Mouse (Mus musculus) kidney, postnatal 0 days (tissue): ENCODE results near the gene Wdr90. TPM values are rescaled to one million over a fixed set of nuclear protein-coding genes. Genes with fewer than 3 reads are reported as not detected.
A peak's percentile ranks its signal among the peaks of the same experiment; 100 is the strongest.

ENCODE experiments used
- ATAC-seq: fragments of 200-750 bp; cut with Nextera tagmentation; replicated peaks from 2 replicates; pipeline ENCODE4 v1.8.0; 2017; ENCODE audit warnings: low read depth, moderate number of reproducible peaks, moderate TSS enrichment, moderate library complexity; ENCODE audit not compliant: low FRiP score
- DNase-seq: peaks from one replicate; pipeline ENCODE4 v3.0.0-alpha.2; 2016; ENCODE audit warnings: low spot score
- H3K27ac ChIP-seq: fragments of 300-500 bp; sonication (generic); 2 replicates; pipeline ENCODE4 v1.5.1; 2014; ENCODE audit warnings: mild to moderate bottlenecking
- H3K27me3 ChIP-seq: fragments of 300-500 bp; sonication (generic); 2 replicates; pipeline ENCODE4 v1.6.1; 2014; ENCODE audit warnings: low read length, mixed read lengths; ENCODE audit not compliant: insufficient read depth
- H3K36me3 ChIP-seq: fragments of 300-500 bp; sonication (generic); 2 replicates; pipeline ENCODE4 v1.6.1; 2014; ENCODE audit warnings: low read length, mixed read lengths; ENCODE audit not compliant: insufficient read depth
- H3K4me1 ChIP-seq: fragments of 300-500 bp; sonication (generic); replicated peaks from 2 replicates; pipeline ENCODE4 v1.6.1; 2014; ENCODE audit warnings: antibody characterized with exemption, low read length, mixed read lengths; ENCODE audit not compliant: insufficient read depth
- H3K4me2 ChIP-seq: fragments of 300-500 bp; sonication (generic); 2 replicates; pipeline ENCODE4 v1.6.1; 2014; ENCODE audit warnings: mild to moderate bottlenecking, low read length, moderate library complexity, mixed read lengths
- H3K4me3 ChIP-seq: fragments of 300-500 bp; sonication (generic); replicated peaks from 2 replicates; pipeline ENCODE4 v1.5.1; 2014; ENCODE audit warnings: low read depth, low read length
- H3K9ac ChIP-seq: fragments of 300-500 bp; sonication (generic); 2 replicates; pipeline ENCODE4 v1.6.1; 2014; ENCODE audit warnings: low read depth, low read length
- H3K9me3 ChIP-seq: fragments of 300-500 bp; sonication (generic); replicated peaks from 2 replicates; pipeline ENCODE4 v1.6.1; 2016; ENCODE audit warnings: low read length, inconsistent platforms, mixed read lengths
- CTCF ChIP-seq: IDR thresholded peaks from 2 replicates; pipeline ENCODE4 v1.5.1; 2016; ENCODE audit warnings: antibody characterized with exemption, low read depth, mild to moderate bottlenecking, moderate library complexity
- WGBS: fragments of 180-500 bp; shearing (Covaris S2); extraction: QIAGEN DNeasy Blood & Tissue Kit; methylation state at CpG from one replicate; pipeline ENCODE4 v1.1.7; 2014; 5-methylcytosine and 5-hydroxymethylcytosine counted together
- polyA plus RNA-seq: library from polyadenylated mRNA; unstranded; fragments of >200 nt; fragmentation: Nextera tagmentation; extraction: Ambion mirVana; gene quantifications from 2 replicates; pipeline ENCODE4 v1.2.1, GENCODE M21; 2015

The Wdr90 gene
- polyA plus RNA-seq, 1 experiment from 2014 or later, result 10.6 TPM

GRCm38 (mm10) chr17:25883268-25883667 is 22.0 kb upstream of the Wdr90 start:
- H3K36me3 ChIP-seq, result 0 out of 2 replicates have a peak, but pooled peaks cover 22% of the 10 kb centered on the region
- WGBS, result 87% methylated on average over 8 of the region's 8 CpGs
- H3K4me1 ChIP-seq, result 0 out of 2 replicates have a peak, but pooled peaks cover 8% of the 10 kb centered on the region
- H3K27ac ChIP-seq, result no peak overlapping the region
- H3K9ac ChIP-seq, result no peak overlapping the region
- no peak overlapping the region for H3K4me2 ChIP-seq
- H3K27me3 ChIP-seq, result no peaks in the 10 kb centered on the region
- DNase-seq (no peak), ATAC-seq (no peak)
- no peaks in the 10 kb centered on the region for H3K9me3 ChIP-seq
- no peak for TF ChIP-seq CTCF
- H3K4me3 ChIP-seq, result no peak overlapping the region

- Histone ChIP-seq H3K27me3 (no peaks in the 10 kb centered on the region), H3K36me3 (0 out of 2 replicates have a peak, but pooled peaks cover 26% of the 10 kb centered on the region), H3K4me2 (no peak overlapping the region), H3K9me3 (no peaks in the 10 kb centered on the region), H3K9ac (no peak overlapping the region), H3K4me1 (0 out of 2 replicates have a peak, but pooled peaks cover 8% of the 10 kb centered on the region), H3K27ac (no peak overlapping the region), H3K4me3 (no peak overlapping the region)
- ATAC-seq (no peak), DNase-seq (no peak)
- 36% methylated on average over 5 of the region's 5 CpGs for WGBS
- no peak for TF ChIP-seq CTCF
These were observed 21.0 kb upstream of the Wdr90 start for GRCm38 (mm10) chr17:25882306-25882705.

GRCm38 (mm10) chr17:25881691-25882090 is 20.4 kb upstream of the Wdr90 start:
- Histone ChIP-seq H3K9ac (no peak overlapping the region), H3K27me3 (no peaks in the 10 kb centered on the region), H3K9me3 (no peaks in the 10 kb centered on the region), H3K27ac (no peak overlapping the region), H3K36me3 (0 out of 2 replicates have a peak, but pooled peaks cover 26% of the 10 kb centered on the region), H3K4me1 (0 out of 2 replicates have a peak, but pooled peaks cover 8% of the 10 kb centered on the region), H3K4me2 (no peak overlapping the region), H3K4me3 (no peak overlapping the region)
- no peak for ATAC-seq
- DNase-seq, result no peak
- WGBS, result 27% methylated on average over 4 of the region's 4 CpGs
- no peak for TF ChIP-seq CTCF

GRCm38 (mm10) chr17:25880913-25881641 is 19.8 kb upstream of the Wdr90 start:
- H3K36me3 ChIP-seq, result 0 out of 2 replicates have a peak, but pooled peaks cover 26% of the 10 kb centered on the region
- no peak overlapping the region for H3K4me3 ChIP-seq
- H3K4me1 ChIP-seq, result peaks cover 14% of the 10 kb centered on the region
- WGBS, result 19% methylated on average over 5 of the region's 5 CpGs
- no peaks in the 10 kb centered on the region for H3K27me3 ChIP-seq
- no peak overlapping the region for H3K9ac ChIP-seq
- no peak for TF ChIP-seq CTCF
- no peak for DNase-seq
- H3K27ac ChIP-seq, result no peak overlapping the region
- H3K4me2 ChIP-seq, result no peak overlapping the region
- ATAC-seq, result no peak
- H3K9me3 ChIP-seq, result no peaks in the 10 kb centered on the region

- H3K27ac ChIP-seq, result no peak within 1 kb of the TSS
- WGBS, result 29% methylated on average over 5 of the region's 5 CpGs
- 0 out of 2 replicates have a peak, but pooled peaks cover 26% of the 10 kb centered on the region for H3K36me3 ChIP-seq
These were observed 19.1 kb upstream of the Wdr90 start, which contains the start of gene Wfikkn1 for GRCm38 (mm10) chr17:25880196-25880910. Wfikkn1 (minus strand) TSS chr17:25880858.

GRCm38 (mm10) chr17:25879750-25880149 is 18.4 kb upstream of the Wdr90 start:
- Histone ChIP-seq H3K4me3 (no peak overlapping the region), H3K4me2 (no peak overlapping the region), H3K9me3 (no peaks in the 10 kb centered on the region), H3K4me1 (peaks cover 17% of the 10 kb centered on the region), H3K27ac (no peak overlapping the region), H3K9ac (no peak overlapping the region), H3K27me3 (no peaks in the 10 kb centered on the region), H3K36me3 (0 out of 2 replicates have a peak, but pooled peaks cover 26% of the 10 kb centered on the region)
- 58% methylated on average over 8 of the region's 8 CpGs for WGBS
- DNase-seq (no peak), ATAC-seq (no peak)
- no peak for TF ChIP-seq CTCF

More at GRCm38 (mm10) chr17:25880196-25880910, 19.1 kb upstream of the Wdr90 start, which contains the start of gene Wfikkn1:
- no peaks in the 10 kb centered on the region for H3K27me3 ChIP-seq
- H3K4me2 ChIP-seq, result no peak within 1 kb of the TSS
- peak; percentile 22 for DNase-seq
- no peak within 1 kb of the TSS for H3K9ac ChIP-seq
- H3K9me3 ChIP-seq, result no peaks in the 10 kb centered on the region
- H3K4me3 ChIP-seq, result no peak within 1 kb of the TSS
- H3K4me1 ChIP-seq, result peaks cover 17% of the 10 kb centered on the region
- TF ChIP-seq CTCF, result no peak
- no peak for ATAC-seq
